Mouse (Mus musculus) frontal cortex, adult 2 months (tissue): ENCODE results near the gene Gm20388. TPM values are rescaled to one million over a fixed set of nuclear protein-coding genes. Genes with fewer than 3 reads are reported as not detected.
A peak's percentile ranks its signal among the peaks of the same experiment; 100 is the strongest.

Source experiments
- DNase-seq, 2 experiments: peaks; one replicate each; pipeline ENCODE4 v3.0.0; 2022; ENCODE audit warnings: low spot score in 1 of 2; ENCODE audit errors: extremely low spot score in 1 of 2
- polyA plus RNA-seq: library from polyadenylated mRNA; depleted of rRNA; stranded (reverse); fragments of >200 nt; gene quantifications from 2 replicates; pipeline ENCODE4 v1.2.3, GENCODE M21; 2012

The Gm20388 gene
- polyA plus RNA-seq, 1 experiment, result 22.2 TPM

- DNase-seq, result peak; percentile 49 to 70
These were observed 1777.0 kb downstream of the Gm20388 start for GRCm38 (mm10) chr8:121687455-121688161.

GRCm38 (mm10) chr8:121688496-121688895 is 1777.9 kb downstream of the Gm20388 start:
- DNase-seq, result no peak

- DNase-seq, result peak in 1 of 2 experiments; percentile 71
These were observed 1783.8 kb downstream of the Gm20388 start for GRCm38 (mm10) chr8:121694453-121694852.

- no peak for DNase-seq
These were observed 1785.0 kb downstream of the Gm20388 start for GRCm38 (mm10) chr8:121695585-121696184.

GRCm38 (mm10) chr8:121697735-121698614 is 1787.3 kb downstream of the Gm20388 start:
- DNase-seq, result peak in 1 of 2 experiments; percentile 51

- no peak for DNase-seq
These were observed 1788.0 kb downstream of the Gm20388 start for GRCm38 (mm10) chr8:121698615-121699101.

GRCm38 (mm10) chr8:121699936-121700335 is 1789.3 kb downstream of the Gm20388 start:
- DNase-seq, result no peak

- DNase-seq, result no peak
These were observed 1794.5 kb downstream of the Gm20388 start for GRCm38 (mm10) chr8:121705174-121705573.

- DNase-seq, result no peak
These were observed 1796.3 kb downstream of the Gm20388 start for GRCm38 (mm10) chr8:121706956-121707355.

GRCm38 (mm10) chr8:121708406-121708805 is 1797.8 kb downstream of the Gm20388 start:
- DNase-seq, result no peak

- no peak for DNase-seq
These were observed 1806.9 kb downstream of the Gm20388 start for GRCm38 (mm10) chr8:121717502-121717901.

- peak; percentile 90 to 98 for DNase-seq
These were observed 1807.4 kb downstream of the Gm20388 start for GRCm38 (mm10) chr8:121717982-121718425.

- no peak for DNase-seq
These were observed 1808.3 kb downstream of the Gm20388 start for GRCm38 (mm10) chr8:121718925-121719324.

- DNase-seq, result no peak
These were observed 1810.4 kb downstream of the Gm20388 start for GRCm38 (mm10) chr8:121721072-121721471.

GRCm38 (mm10) chr8:121723846-121724245 is 1813.2 kb downstream of the Gm20388 start:
- no peak for DNase-seq

- no peak for DNase-seq
These were observed 1816.5 kb downstream of the Gm20388 start for GRCm38 (mm10) chr8:121727164-121727563.

- DNase-seq, result no peak
These were observed 1818.7 kb downstream of the Gm20388 start, which contains the start of gene Jph3 for GRCm38 (mm10) chr8:121729323-121729722. Gene Jph3, plus strand, starts transcription at chr8:121729623.

GRCm38 (mm10) chr8:121729754-121730153 is 1819.1 kb downstream of the Gm20388 start:
- no peak for DNase-seq

- no peak for DNase-seq
These were observed 1819.5 kb downstream of the Gm20388 start for GRCm38 (mm10) chr8:121730170-121730569.

GRCm38 (mm10) chr8:121730646-121731045 is 1820.0 kb downstream of the Gm20388 start:
- no peak for DNase-seq

- DNase-seq, result no peak
These were observed 1820.4 kb downstream of the Gm20388 start for GRCm38 (mm10) chr8:121731060-121731459.
